Mouse (Mus musculus): ENCODE measurements around the gene Slc35a2. TPM values are rescaled to one million over a fixed set of nuclear protein-coding genes. Genes with fewer than 3 reads are reported as not detected.

Slc35a2 gene
- polyA plus RNA-seq (2014; fragmentation: Nextera tagmentation; extraction: Ambion mirVana): 10.1 and 11.2 TPM in 2 replicates

DNA sequence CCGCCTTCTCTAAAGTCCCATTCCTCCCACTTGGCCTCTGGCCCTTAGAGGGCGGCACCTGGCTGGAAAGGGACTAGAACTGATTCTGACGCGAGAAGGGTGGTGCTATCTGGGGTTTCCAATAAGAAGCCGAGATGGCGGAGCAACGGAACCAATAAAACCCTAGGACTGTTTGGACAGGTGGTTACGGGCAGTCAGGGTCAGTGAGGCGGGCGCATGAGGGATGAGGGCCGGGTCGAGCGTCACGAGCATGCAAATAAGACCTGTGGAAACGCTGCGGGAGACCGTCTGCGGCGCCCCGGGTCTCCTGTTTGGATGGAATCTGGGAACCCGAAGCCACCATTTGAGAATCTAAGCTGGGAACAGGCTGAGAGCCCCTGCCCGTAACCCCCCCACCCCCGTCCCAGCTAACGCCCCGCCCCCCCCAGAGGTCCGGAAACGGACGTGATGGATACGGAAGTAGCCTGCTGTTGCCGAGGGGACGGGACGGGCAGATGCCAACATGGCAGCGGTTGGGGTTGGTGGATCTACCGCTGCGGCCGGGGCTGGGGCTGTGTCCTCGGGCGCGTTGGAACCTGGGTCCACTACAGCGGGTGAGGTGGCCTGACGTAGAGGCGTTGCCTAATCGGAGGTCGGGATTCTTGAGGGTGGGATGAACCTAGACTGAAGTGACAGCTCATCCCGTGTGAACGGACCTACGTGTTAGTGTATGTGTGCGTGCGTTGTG is at the start of gene Slc35a2:
TSS of gene Slc35a2 (plus strand) at position 188 of the 727 bp plus-strand sequence.
- WGBS: 18% methylated on average over 47 of the region's 49 CpGs
- peak within 1 kb of the TSS; percentile 37 for H3K9ac ChIP-seq (ENCODE audit: low read length)
- H3K27ac ChIP-seq (ENCODE audit: low read depth, low read length): peak within 1 kb of the TSS; percentile 59; the same call in 1 of the 2 replicates

GRCm38 (mm10) chrX:7837146-7837545 is 46.7 kb upstream of the Slc35a2 start:
- Histone ChIP-seq H3K4me1 (ENCODE audit: control insufficient read depth, insufficient read depth, low read length) (no peaks in the 10 kb centered on the region), H3K9ac (ENCODE audit: low read length) (no peak overlapping the region), H3K27me3 (ENCODE audit: control insufficient read depth, insufficient read depth, low read length) (no peaks in the 10 kb centered on the region), H3K27ac (ENCODE audit: low read depth, low read length) (no peak overlapping the region), H3K4me3 (ENCODE audit: low read depth, low read length) (no peak overlapping the region), H3K36me3 (ENCODE audit: control insufficient read depth, insufficient read depth, low read length) (no peaks in the 10 kb centered on the region), H3K9me3 (ENCODE audit: control insufficient read depth, low read length) (no peaks in the 10 kb centered on the region), H3K4me2 (no peak overlapping the region)
- 89% methylated on average over 1 of the region's 1 CpGs for WGBS
- ATAC-seq (ENCODE audit: low FRiP score) (no peak), DNase-seq (ENCODE audit: low spot score, missing footprints) (no peak)

More for the DNA sequence above, at the start of gene Slc35a2:
- Histone ChIP-seq H3K27me3 (ENCODE audit: control insufficient read depth, insufficient read depth, low read length) (no peaks in the 10 kb centered on the region), H3K9me3 (ENCODE audit: control insufficient read depth, low read length) (no peaks in the 10 kb centered on the region), H3K4me2 (peak within 1 kb of the TSS; percentile 56), H3K36me3 (ENCODE audit: control insufficient read depth, insufficient read depth, low read length) (no peaks in the 10 kb centered on the region), H3K4me3 (ENCODE audit: low read depth, low read length) (peak within 1 kb of the TSS; percentile 50), H3K4me1 (ENCODE audit: control insufficient read depth, insufficient read depth, low read length) (peaks cover 5% of the 10 kb centered on the region; the same call in 1 of the 2 replicates)
- peak; percentile 94 for DNase-seq (ENCODE audit: low spot score, missing footprints)
- ATAC-seq (ENCODE audit: low FRiP score): peak; percentile 88

GRCm38 (mm10) chrX:7840842-7841162 is 43.0 kb upstream of the Slc35a2 start:
- DNase-seq (ENCODE audit: low spot score, missing footprints) (no peak), ATAC-seq (ENCODE audit: low FRiP score) (no peak)
- Histone ChIP-seq H3K4me1 (ENCODE audit: control insufficient read depth, insufficient read depth, low read length) (peaks cover 8% of the 10 kb centered on the region), H3K4me2 (peak overlapping the region; percentile 29; the same call in 1 of the 2 replicates), H3K27ac (ENCODE audit: low read depth, low read length) (no peak overlapping the region), H3K36me3 (ENCODE audit: control insufficient read depth, insufficient read depth, low read length) (no peaks in the 10 kb centered on the region), H3K4me3 (ENCODE audit: low read depth, low read length) (peak overlapping the region; percentile 2; the same call in 1 of the 2 replicates), H3K27me3 (ENCODE audit: control insufficient read depth, insufficient read depth, low read length) (no peaks in the 10 kb centered on the region), H3K9me3 (ENCODE audit: control insufficient read depth, low read length) (no peaks in the 10 kb centered on the region), H3K9ac (ENCODE audit: low read length) (no peak overlapping the region)
- WGBS: 19% methylated on average over 7 of the region's 7 CpGs

DNA sequence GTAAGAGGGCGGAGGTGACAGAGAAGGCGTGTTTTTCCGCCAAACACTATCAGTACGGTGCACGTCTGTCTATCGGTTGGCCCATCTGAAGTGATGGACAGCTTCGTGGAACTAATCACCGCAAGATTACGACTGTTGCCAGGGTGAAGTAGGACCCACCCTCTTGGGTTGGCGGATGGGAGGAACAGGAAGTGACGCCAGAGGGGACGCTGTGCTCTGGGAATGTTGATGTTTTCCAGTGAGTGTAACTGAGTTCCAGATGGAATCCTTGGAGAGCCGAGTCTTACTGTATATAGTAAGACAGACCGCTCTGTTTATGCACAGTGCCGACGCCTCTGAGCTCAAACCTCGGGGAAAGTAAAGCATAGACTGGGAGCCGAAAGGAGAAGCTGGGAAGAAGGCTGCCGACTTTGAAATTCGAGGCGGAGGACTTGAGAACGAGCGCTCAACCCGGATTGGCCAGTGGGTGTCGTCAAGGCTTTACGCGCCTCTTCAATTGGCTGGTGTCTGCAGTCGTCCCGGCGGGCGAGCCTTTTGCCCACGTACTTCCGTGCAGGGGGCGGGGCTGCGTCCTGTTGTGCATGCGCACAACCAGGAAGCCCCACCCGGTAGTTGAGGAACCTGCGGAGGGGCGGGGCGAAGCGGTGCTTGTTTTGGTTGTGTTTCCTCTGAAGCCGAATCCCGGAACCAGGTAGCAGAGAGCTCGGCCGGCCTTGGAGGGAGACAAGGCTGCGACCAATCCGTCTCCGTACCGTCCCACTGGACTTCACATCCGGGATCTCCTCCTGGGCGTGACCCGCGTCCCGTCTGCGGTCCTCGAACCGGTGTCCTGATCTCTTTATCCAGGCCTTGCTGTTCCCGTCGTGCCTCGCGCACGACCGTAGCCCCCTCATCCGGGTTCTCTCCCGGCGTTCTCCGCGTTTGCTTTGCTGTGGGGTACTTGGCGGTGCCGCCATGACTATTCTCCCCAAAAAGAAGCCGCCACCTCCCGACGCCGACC is 42.4 kb upstream of the Slc35a2 start, which contains the start of gene Otud5:
TSS of gene Otud5 (plus strand) at position 202 of the 1,000 bp plus-strand sequence.
- Histone ChIP-seq H3K9ac (ENCODE audit: low read length) (peak within 1 kb of the TSS; percentile 80), H3K4me3 (ENCODE audit: low read depth, low read length) (peak within 1 kb of the TSS; percentile 78), H3K36me3 (ENCODE audit: control insufficient read depth, insufficient read depth, low read length) (no peaks in the 10 kb centered on the region), H3K27ac (ENCODE audit: low read depth, low read length) (peak within 1 kb of the TSS; percentile 59), H3K9me3 (ENCODE audit: control insufficient read depth, low read length) (no peaks in the 10 kb centered on the region), H3K4me1 (ENCODE audit: control insufficient read depth, insufficient read depth, low read length) (peaks cover 8% of the 10 kb centered on the region), H3K4me2 (peak within 1 kb of the TSS; percentile 71), H3K27me3 (ENCODE audit: control insufficient read depth, insufficient read depth, low read length) (no peaks in the 10 kb centered on the region)
- WGBS: 17% methylated on average over 72 of the region's 74 CpGs
- DNase-seq (ENCODE audit: low spot score, missing footprints) (peak; percentile 98), ATAC-seq (ENCODE audit: low FRiP score) (peak; percentile 98)

GRCm38 (mm10) chrX:7842318-7842717 is 41.5 kb upstream of the Slc35a2 start:
- H3K4me1 ChIP-seq (ENCODE audit: control insufficient read depth, insufficient read depth, low read length): peaks cover 8% of the 10 kb centered on the region
- peak overlapping the region; percentile 59 for H3K27ac ChIP-seq (ENCODE audit: low read depth, low read length)
- ATAC-seq (ENCODE audit: low FRiP score) (no peak), DNase-seq (ENCODE audit: low spot score, missing footprints) (no peak)
- no peaks in the 10 kb centered on the region for H3K36me3 ChIP-seq (ENCODE audit: control insufficient read depth, insufficient read depth, low read length)
- peak overlapping the region; percentile 78 for H3K4me3 ChIP-seq (ENCODE audit: low read depth, low read length)
- H3K9ac ChIP-seq (ENCODE audit: low read length): peak overlapping the region; percentile 80
- H3K9me3 ChIP-seq (ENCODE audit: control insufficient read depth, low read length): no peaks in the 10 kb centered on the region
- WGBS: 18% methylated on average over 38 of the region's 42 CpGs
- no peaks in the 10 kb centered on the region for H3K27me3 ChIP-seq (ENCODE audit: control insufficient read depth, insufficient read depth, low read length)
- peak overlapping the region; percentile 71 for H3K4me2 ChIP-seq

DNA sequence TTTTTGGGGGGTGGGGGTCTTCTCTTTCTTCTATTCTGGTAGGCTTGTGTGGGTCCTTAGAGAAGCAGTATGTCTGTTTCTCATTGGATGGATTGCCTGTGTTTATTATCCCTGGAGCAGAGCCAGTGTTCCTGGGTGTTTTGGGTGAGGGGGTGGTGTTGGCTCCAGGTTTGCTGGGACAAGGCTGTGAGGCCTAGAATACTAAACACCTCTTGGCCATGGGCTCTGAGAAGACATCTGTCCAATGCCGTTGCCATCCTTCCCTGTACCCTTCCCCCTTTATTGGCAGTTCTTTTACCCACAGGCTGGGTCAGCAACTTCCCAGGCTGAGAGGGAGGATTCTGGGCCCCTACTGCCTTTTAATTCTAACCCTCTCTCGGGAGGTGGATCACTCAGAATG is 36.0 kb upstream of the Slc35a2 start:
- Histone ChIP-seq H3K4me3 (ENCODE audit: low read depth, low read length) (no peak overlapping the region), H3K36me3 (ENCODE audit: control insufficient read depth, insufficient read depth, low read length) (no peaks in the 10 kb centered on the region), H3K9ac (ENCODE audit: low read length) (no peak overlapping the region), H3K9me3 (ENCODE audit: control insufficient read depth, low read length) (no peaks in the 10 kb centered on the region), H3K4me2 (no peak overlapping the region), H3K27me3 (ENCODE audit: control insufficient read depth, insufficient read depth, low read length) (no peaks in the 10 kb centered on the region), H3K4me1 (ENCODE audit: control insufficient read depth, insufficient read depth, low read length) (peaks cover 7% of the 10 kb centered on the region), H3K27ac (ENCODE audit: low read depth, low read length) (no peak overlapping the region)
- no peak for DNase-seq (ENCODE audit: low spot score, missing footprints)
- ATAC-seq (ENCODE audit: low FRiP score): no peak
- 68% methylated on average over 2 of the region's 2 CpGs for WGBS

GRCm38 (mm10) chrX:7854578-7854977 is 29.2 kb upstream of the Slc35a2 start:
- Histone ChIP-seq H3K4me3 (ENCODE audit: low read depth, low read length) (no peak overlapping the region), H3K4me1 (ENCODE audit: control insufficient read depth, insufficient read depth, low read length) (no peaks in the 10 kb centered on the region), H3K27me3 (ENCODE audit: control insufficient read depth, insufficient read depth, low read length) (no peaks in the 10 kb centered on the region), H3K9me3 (ENCODE audit: control insufficient read depth, low read length) (no peaks in the 10 kb centered on the region), H3K9ac (ENCODE audit: low read length) (no peak overlapping the region), H3K27ac (ENCODE audit: low read depth, low read length) (no peak overlapping the region), H3K4me2 (no peak overlapping the region), H3K36me3 (ENCODE audit: control insufficient read depth, insufficient read depth, low read length) (no peaks in the 10 kb centered on the region)
- WGBS: 47% methylated on average over 2 of the region's 2 CpGs
- DNase-seq (ENCODE audit: low spot score, missing footprints) (no peak), ATAC-seq (ENCODE audit: low FRiP score) (no peak)

DNA sequence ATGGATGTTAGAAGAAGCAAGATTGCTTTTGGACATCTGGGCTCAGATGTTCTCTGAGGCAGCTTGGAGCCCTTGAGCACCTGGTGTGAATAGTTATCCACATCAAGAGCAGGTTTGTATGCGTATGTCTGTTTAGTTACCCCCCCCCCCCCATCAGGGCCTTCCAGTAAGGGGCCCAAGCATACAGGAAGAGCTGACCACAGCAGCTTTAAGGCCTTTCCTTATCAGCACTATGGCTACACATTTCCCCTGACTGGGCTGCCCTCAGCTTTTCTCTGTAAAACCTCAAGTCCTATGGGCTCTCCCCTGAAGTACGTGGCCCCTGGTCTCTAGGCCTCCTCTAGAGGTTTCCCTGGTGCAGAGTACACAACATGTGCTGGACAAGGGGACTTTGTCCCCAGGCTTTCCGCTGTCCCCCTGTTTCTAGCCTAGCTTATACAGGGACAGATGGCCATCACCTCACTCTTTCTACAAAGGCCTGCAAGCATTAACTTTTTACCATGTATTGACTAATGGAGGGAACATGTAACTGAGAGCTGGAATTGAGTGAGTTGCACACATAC is 24.6 kb upstream of the Slc35a2 start:
- Histone ChIP-seq H3K4me2 (no peak overlapping the region), H3K9me3 (ENCODE audit: control insufficient read depth, low read length) (no peaks in the 10 kb centered on the region), H3K4me1 (ENCODE audit: control insufficient read depth, insufficient read depth, low read length) (no peaks in the 10 kb centered on the region), H3K27ac (ENCODE audit: low read depth, low read length) (no peak overlapping the region), H3K4me3 (ENCODE audit: low read depth, low read length) (no peak overlapping the region), H3K9ac (ENCODE audit: low read length) (no peak overlapping the region), H3K27me3 (ENCODE audit: control insufficient read depth, insufficient read depth, low read length) (no peaks in the 10 kb centered on the region), H3K36me3 (ENCODE audit: control insufficient read depth, insufficient read depth, low read length) (no peaks in the 10 kb centered on the region)
- ATAC-seq (ENCODE audit: low FRiP score) (no peak), DNase-seq (ENCODE audit: low spot score, missing footprints) (no peak)
- 89% methylated on average over 3 of the region's 3 CpGs for WGBS

Data from midbrain, embryonic 11.5 days (tissue).